Mouse (Mus musculus): ENCODE data around the gene Rps6kb2.

Rps6kb2 gene

GRCm38 (mm10) chr19:4120496-4120895 is 42.7 kb downstream of the Rps6kb2 start:
- no peak for DNase-seq (ENCODE audit: low read depth, low spot score)

GRCm38 (mm10) chr19:4119716-4120487 is 43.3 kb downstream of the Rps6kb2 start:
- DNase-seq (ENCODE audit: low read depth, low spot score) = no peak

GRCm38 (mm10) chr19:4118350-4118749 is 44.8 kb downstream of the Rps6kb2 start:
- DNase-seq (ENCODE audit: low read depth, low spot score) = no peak

- no peak for DNase-seq (ENCODE audit: low read depth, low spot score)
These were observed 46.1 kb downstream of the Rps6kb2 start for GRCm38 (mm10) chr19:4117006-4117405.

GRCm38 (mm10) chr19:4115816-4116215 is 47.3 kb downstream of the Rps6kb2 start:
- DNase-seq (ENCODE audit: low read depth, low spot score) = no peak

- no peak for DNase-seq (ENCODE audit: low read depth, low spot score)
These were observed 48.0 kb downstream of the Rps6kb2 start for GRCm38 (mm10) chr19:4115144-4115543.

- no peak for DNase-seq (ENCODE audit: low read depth, low spot score)
These were observed 48.6 kb downstream of the Rps6kb2 start for GRCm38 (mm10) chr19:4114551-4114950.

- DNase-seq (ENCODE audit: low read depth, low spot score) = no peak
These were observed 49.3 kb downstream of the Rps6kb2 start for GRCm38 (mm10) chr19:4113806-4114230.

GRCm38 (mm10) chr19:4113186-4113805 is 49.9 kb downstream of the Rps6kb2 start:
- no peak for DNase-seq (ENCODE audit: low read depth, low spot score)

GRCm38 (mm10) chr19:4112063-4112960 is 50.8 kb downstream of the Rps6kb2 start:
- no peak for DNase-seq (ENCODE audit: low read depth, low spot score)

GRCm38 (mm10) chr19:4108535-4108934 is 54.6 kb downstream of the Rps6kb2 start:
- no peak for DNase-seq (ENCODE audit: low read depth, low spot score)

- DNase-seq (ENCODE audit: low read depth, low spot score) = no peak
These were observed 56.5 kb downstream of the Rps6kb2 start for GRCm38 (mm10) chr19:4106654-4107053.

GRCm38 (mm10) chr19:4104675-4105194 is 58.4 kb downstream of the Rps6kb2 start:
- DNase-seq (ENCODE audit: low read depth, low spot score) = no peak

Data from WW6 (cell line).